Mouse (Mus musculus): ENCODE measurements around the gene Pou2f2.

Gene Pou2f2

DNA sequence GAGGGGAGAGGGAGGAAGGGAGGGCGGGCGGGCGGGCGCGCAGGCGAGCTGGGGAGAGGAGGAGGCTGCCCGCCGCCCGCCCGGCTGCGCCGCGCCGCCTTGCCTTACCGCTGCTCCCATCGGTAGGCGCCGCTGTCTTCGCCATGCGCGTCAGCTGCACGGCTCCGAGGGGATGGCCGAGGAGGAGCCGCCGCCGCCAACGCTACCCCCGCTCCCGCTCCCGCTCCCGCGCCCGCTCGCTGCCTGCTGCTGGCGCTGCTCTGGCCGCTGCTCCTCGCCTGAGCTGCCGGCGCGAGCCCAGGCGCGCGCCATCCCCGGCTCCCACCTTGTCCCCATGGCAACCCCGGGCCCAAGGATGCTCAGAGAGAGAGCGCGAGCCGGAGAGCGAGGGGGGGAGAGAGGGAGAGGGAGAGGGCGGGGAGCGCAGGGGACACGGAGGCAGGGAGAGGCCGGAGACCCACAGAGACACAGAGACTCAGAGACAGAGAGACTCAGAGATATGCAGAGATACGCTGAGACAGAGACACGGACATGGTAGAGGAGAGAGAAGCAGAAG, at the start of gene Pou2f2:
TSS of gene Pou2f2 (minus strand) at position 121 of the 556 bp plus-strand sequence.
- in situ Hi-C loops (cut with MboI; ENCODE audit: low pct_unique_long_range_greater_than_20kb in 1 of 2, low sequenced_read_pairs in 2 of 2, unreplicated experiment in 1 of 2) = loop anchor here (5.0 to 10.0 kb wide), 2 partner anchors 45 to 52 kb away; no protein-coding TSS in a partner anchor

DNA sequence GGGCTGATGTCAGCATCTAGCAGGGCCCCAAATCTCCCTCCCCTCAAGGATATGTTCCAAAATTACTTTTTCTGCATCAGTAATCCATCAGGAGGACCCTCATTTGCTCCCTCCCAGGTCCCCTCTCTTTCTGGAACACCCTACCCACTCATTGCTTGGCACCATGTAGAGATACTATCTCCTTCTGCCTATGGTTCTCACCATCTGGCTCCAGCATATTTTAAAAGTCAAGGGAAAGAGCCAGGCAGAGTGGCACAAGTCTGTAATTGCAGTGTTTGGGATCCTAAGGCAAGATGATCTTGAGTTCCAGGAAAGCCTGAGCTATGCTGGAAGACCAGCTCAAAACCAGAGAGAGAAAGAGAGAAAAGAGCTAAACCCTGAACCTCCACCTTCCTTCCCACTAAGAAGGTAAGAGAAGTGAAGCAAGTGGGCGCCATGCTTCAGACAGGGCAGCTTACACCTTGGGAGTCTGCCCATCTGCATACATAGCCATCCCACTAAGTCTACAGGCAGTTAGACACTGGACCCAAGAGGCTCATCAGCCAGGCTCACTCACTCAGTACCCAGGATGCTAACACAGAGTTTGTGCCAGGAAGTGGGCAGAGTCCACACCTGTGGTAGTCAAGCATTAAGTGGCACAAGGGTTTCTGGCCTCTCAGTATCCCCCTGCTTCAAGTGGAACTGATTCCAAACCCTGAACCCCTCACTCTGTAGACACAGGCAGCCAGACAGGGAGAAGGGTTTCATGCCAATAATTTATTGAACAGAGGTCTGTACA, 48.2 kb upstream of the Pou2f2 start:
- in situ Hi-C loops (cut with MboI; ENCODE audit: low pct_unique_long_range_greater_than_20kb in 1 of 2, low sequenced_read_pairs in 2 of 2, unreplicated experiment in 1 of 2) = no loop called here

DNA sequence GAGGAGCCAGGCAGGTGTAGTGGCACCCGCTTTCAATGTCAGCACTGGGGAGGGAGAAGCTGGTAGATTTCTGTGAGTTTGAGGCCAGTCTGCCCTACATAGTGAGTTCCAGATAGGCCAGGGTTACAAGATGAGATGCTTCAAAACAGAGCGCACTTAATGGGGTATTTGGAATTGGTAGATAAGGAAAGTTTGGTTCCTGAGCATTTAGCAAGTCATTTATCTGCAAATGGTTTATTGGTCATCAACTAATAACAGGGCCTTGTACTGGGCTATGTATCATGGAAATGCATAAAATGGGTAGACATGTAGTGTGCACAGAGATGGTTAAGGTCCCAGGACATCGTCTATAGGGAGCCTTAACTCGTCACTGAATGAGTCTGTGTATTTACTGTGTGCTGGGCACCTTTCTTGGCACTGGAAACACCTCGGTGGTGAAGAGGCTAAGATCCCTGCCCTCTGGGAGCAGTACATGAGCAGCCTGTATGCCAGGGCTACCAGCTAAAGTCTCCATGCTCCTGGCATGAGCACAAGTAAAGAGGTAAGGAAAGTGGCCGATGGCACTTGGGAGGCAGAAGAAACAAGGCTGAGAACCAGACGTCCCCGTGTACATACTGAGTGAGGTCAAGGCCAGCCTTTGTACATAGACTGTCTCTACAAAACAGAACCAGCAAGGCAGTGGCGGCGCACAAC, 42.9 kb upstream of the Pou2f2 start:
- in situ Hi-C loops (cut with MboI; ENCODE audit: low pct_unique_long_range_greater_than_20kb in 1 of 2, low sequenced_read_pairs in 2 of 2, unreplicated experiment in 1 of 2) = no loop called here

DNA sequence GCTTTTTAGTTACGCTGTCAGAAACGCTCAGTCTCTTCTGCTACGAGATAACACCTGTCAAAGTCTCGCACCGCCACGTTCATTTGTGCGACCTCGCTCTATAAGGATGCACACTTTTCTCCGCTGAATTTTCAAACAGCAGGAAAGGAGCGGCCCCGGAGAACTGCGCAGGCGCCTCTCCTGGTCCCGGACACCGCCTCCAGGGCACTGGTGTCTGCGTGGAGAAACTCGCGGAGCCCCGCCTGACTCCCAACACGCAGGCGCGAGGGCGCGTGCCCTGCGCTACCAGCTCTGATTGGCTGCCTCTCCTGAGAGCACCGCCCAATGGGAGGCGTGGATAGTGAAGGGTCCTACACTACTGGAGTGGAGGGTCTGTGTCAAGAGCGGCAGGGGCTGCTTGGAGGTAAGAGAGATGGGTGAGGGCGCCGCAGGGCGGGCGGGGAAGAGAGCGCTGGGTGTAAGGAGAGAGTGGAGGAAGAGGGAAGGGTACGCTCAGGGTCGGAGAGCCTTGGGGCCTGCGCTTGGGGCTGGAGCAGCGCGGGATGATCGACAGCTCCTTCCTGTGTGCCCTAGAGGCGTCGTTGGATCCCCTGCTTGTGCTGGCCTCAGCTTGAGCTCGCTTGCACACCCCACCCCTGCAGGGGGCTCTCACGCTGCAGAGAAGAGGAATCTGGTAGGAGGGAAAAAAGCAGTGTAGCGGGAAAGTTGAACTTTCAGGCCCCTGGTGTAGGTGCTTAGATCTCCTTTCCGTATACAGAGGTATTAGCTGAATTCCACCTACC, 41.8 kb upstream of the Pou2f2 start, which contains the start of gene Zfp526:
TSS of gene Zfp526 (plus strand) at position 324 of the 782 bp plus-strand sequence.
- in situ Hi-C loops (cut with MboI; ENCODE audit: low pct_unique_long_range_greater_than_20kb in 1 of 2, low sequenced_read_pairs in 2 of 2, unreplicated experiment in 1 of 2) = no loop called here

DNA sequence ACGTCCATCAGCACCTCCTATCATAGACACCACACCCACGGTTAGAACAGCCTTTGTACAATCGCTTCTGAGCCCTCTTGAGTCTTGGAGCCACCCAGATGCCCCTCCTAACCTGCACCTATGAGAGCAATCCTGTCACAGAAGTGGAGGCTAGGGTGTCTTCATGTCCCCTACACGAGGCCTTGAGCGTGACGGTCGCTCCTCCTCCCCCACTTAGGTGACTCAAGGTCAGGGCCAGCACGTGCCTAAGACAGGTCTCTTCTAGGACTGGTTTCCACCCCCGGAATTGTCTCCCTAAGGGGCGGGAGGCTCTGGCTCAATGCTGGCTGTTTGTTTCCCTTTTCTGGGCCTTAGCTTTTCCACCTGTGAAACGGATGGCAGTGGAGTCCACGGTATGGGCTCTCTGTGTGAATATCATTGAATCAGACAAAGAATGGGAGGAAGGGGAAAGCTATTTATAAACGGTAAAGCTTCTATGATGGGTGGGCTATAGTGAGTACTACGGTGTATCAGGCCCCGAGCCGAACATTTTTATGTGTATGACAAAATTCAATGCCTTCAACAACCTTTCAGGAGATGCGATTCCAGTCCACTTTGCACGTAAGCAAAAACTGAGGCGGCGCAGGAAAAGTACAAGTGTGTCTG, 41.1 kb upstream of the Pou2f2 start, which contains the start of gene Dedd2:
TSS of gene Dedd2 (minus strand) at position 159 of the 645 bp plus-strand sequence.
- in situ Hi-C loops (cut with MboI; ENCODE audit: low pct_unique_long_range_greater_than_20kb in 1 of 2, low sequenced_read_pairs in 2 of 2, unreplicated experiment in 1 of 2) = no loop called here

DNA sequence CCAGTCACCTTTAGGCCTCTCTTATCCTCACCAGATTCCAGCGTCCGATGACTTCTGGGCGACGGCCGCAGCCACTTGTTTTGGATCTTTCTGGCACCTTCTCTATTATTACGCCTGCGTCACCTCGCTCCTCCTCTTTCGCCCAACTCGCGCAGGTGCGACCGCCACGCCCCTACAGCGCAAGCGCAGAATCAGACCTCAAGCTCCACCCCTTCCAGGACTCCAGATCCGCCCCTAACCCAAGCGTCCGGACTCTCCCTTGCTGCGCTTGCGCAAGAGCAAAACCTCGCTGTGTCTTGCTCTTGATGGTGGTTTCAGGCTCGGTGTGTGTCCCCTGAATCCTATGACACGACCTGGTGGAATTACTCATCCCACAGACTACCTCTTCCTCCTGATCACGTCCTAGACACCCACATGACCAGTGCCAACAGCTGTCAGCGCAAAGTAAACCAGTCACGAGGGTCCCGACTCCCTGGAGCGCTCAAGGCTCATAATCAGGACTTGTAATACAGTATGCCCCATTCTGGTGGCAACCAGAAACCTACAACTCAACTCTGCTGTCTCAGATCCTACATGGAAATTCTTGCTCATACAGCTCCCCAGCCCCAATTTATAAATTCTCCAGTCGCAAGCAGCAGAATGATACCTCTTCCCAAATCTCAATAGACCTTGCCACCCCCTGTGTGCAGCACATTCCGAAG, 40.4 kb upstream of the Pou2f2 start:
- in situ Hi-C loops (cut with MboI; ENCODE audit: low pct_unique_long_range_greater_than_20kb in 1 of 2, low sequenced_read_pairs in 2 of 2, unreplicated experiment in 1 of 2) = no loop called here

DNA sequence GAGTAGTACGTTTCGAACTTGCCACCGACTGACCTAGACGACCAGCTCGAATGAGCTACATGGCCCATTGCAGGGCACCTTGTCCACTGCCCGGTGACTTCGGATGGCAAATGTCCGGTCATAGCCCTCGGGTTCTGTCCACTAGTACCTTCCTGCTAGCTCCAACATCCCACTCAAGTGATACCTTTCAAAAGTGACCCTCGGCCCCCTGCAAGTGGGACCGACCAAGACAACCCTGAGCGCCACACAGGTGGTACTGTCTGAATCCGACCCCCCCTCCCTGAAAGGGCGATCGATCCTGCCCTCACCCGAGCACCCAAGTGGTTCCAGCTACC, 39.9 kb upstream of the Pou2f2 start:
- in situ Hi-C loops (cut with MboI; ENCODE audit: low pct_unique_long_range_greater_than_20kb in 1 of 2, low sequenced_read_pairs in 2 of 2, unreplicated experiment in 1 of 2) = no loop called here

DNA sequence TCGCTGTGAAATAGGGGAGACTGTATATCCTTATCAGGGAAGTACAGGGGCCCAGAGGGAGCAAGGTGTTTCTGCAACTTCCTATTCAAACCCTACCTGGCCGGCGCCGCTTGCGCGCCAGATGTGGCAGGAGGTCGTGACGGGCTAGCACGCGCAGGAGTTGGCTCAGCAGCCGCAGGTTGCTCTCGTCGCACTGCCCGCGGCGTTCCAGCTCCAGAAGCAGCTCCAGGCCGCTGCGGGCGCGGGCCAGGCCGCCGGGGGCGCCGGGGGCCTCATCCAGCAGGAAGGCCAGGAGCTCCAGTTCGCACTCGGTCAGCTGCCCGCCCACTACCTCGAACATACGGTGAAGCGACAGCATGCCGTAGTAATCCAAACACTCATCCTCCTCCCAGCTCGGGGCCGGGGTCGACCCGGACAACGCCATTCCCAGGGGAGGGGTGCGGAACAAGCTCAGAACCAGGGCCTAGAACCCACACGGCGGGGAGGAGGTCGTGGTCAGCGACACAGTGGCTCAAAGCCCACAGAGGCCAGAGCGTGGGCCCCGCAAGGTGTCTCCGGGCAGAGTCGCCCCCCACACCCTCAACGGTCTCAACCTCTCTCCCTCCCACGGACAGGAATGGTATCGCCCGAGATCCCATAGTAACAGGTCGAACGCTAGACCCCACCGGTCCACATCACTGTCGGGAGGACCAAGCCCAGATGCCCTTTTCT, 39.3 kb upstream of the Pou2f2 start:
- in situ Hi-C loops (cut with MboI; ENCODE audit: low pct_unique_long_range_greater_than_20kb in 1 of 2, low sequenced_read_pairs in 2 of 2, unreplicated experiment in 1 of 2) = no loop called here

DNA sequence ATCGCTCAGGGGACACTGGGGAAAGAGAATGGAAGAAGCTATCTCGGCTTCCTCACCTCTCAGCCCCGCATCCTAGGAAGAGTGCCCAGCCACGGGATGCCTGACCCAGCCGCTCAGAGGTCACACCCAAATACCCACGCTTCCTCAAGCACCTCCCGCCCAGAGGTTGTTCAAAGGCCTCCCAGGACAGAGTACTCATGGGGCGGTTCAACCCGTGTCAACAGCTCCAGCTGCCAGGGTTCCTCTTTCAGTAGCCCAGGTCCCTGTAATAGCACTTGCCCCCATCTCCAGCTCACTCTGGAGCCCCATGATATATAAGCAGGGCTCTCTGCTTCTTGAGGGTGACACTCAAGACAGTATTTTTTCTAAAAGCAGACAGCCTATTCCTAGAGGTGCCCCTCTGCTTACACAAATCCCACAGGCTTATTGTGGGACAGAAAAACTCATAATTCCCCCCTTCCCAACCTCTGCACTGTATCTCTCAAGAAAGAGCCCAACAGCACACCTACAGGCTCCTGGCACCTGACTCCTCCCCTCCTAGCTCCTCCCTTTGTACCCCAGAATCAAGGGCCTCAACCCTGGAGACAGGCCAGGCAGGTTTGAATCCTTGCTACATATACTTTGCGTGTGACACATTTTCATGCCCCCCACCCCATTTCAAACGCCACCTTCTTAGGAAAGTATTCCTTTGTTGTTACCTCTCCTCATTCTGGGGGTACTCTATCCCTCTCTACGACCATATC, 38.3 kb upstream of the Pou2f2 start:
- in situ Hi-C loops (cut with MboI; ENCODE audit: low pct_unique_long_range_greater_than_20kb in 1 of 2, low sequenced_read_pairs in 2 of 2, unreplicated experiment in 1 of 2) = no loop called here

DNA sequence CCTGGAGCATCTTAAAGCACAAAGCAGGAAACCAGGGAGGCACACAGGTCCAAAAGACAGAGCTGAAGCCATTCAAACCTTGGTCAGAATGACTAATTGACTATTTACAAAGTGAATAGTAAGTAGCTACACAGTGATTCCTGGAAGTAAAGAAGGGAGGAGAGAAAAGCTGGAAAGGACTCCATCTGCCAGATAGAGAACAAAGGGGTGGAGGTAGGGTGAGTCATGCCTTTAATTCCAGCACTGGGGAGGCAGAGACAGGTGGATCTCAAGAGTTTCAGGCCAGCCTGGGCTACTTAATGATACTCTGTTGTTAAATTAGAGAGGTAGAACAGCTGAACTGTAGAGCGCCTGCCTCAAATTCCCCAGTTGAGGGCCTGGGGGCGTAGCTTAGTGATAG, 34.6 kb upstream of the Pou2f2 start:
- in situ Hi-C loops (cut with MboI; ENCODE audit: low pct_unique_long_range_greater_than_20kb in 1 of 2, low sequenced_read_pairs in 2 of 2, unreplicated experiment in 1 of 2) = no loop called here

DNA sequence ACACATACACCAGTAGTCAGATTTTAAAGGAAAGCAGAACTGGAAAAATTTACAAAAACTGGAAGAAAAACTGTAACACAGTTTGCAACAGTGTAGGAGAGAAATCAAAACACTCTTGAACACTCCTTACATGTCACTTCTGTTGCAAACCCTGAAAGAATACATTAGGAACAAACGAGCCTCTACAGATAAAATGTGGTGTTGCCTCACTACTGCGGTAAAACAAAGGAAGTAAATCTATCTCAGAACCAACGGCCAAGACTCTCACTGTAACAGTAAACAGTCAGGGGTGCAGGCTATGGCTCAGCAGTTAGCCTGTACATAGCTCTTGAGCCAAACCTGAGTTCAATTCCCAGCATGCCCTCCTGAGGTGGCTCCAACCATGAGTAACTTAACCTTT, 33.6 kb upstream of the Pou2f2 start:
- in situ Hi-C loops (cut with MboI; ENCODE audit: low pct_unique_long_range_greater_than_20kb in 1 of 2, low sequenced_read_pairs in 2 of 2, unreplicated experiment in 1 of 2) = no loop called here

DNA sequence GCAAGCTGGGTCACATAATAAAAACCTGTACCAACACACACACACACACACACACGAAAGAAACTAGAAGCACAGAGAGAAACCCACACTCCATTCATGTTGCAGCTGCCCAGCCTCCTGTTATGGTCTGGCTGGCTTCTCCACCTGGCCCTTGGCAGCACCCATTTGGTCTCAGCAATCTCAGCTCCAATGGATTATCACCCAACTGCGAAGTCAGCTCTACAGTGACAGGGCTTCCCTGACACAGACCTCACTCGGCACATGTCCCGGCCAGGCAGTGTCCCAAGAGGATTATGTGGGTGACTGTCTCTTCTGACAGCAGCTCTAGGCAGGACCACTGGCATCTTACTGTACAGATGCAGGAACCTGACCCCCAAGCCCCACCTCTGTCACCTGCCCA, 31.0 kb upstream of the Pou2f2 start:
- in situ Hi-C loops (cut with MboI; ENCODE audit: low pct_unique_long_range_greater_than_20kb in 1 of 2, low sequenced_read_pairs in 2 of 2, unreplicated experiment in 1 of 2) = no loop called here

DNA sequence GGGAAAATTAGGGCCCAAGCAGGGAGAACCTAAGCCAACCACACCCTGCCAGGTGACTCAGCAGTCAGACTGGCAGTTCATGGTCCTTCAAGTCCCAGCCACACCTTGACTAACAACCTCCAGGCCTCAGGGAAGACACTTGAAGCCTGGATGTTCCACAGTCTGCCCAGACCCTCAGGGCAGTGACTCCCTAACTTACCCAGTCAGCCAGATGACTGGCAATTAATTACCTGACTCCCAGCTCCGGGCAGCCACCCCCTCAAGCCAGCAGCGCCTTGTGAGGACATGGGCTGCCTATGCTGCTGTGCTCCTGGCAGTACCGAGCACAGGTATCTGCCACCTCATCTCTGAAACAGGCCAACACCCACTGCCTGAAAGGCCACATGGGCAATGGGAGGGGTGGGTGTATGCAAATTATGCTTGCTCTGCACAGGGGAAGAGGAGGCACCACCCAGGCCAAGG, 29.7 kb upstream of the Pou2f2 start:
- in situ Hi-C loops (cut with MboI; ENCODE audit: low pct_unique_long_range_greater_than_20kb in 1 of 2, low sequenced_read_pairs in 2 of 2, unreplicated experiment in 1 of 2) = no loop called here

DNA sequence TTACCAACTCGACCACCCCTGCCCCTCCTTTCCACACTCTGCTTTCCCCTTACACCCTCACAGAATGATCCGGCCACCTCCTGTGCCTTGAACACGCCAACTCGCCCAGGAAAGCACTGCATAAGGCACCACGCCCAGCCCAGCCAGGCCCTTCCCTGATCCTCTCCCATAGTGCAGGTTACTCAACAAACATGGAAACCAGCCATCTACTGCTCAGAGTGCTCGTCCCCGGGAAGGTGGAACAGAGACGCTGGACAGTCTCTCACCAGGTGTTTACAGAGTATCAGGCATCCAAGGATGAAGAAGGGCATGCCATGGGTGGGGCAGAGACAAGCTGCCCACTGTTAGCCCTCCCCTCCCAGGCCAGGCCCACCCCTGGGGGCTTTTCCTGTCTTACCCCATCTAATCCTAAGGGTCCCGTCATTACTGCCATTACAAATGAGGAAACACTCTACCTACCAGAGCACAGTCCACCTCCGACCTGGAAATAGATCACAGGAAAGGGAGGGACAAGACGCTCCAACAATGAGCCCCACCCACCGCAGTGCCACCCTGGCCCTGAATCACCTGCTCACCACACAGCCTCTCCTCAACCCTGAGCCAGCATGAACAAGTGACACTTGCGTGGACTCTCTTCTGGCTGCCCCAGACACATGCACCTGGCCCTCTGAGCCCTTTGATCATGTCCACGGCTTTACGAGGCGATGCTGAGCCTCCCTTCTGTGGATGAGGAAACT, 26.7 kb upstream of the Pou2f2 start:
- in situ Hi-C loops (cut with MboI; ENCODE audit: low pct_unique_long_range_greater_than_20kb in 1 of 2, low sequenced_read_pairs in 2 of 2, unreplicated experiment in 1 of 2) = no loop called here

DNA sequence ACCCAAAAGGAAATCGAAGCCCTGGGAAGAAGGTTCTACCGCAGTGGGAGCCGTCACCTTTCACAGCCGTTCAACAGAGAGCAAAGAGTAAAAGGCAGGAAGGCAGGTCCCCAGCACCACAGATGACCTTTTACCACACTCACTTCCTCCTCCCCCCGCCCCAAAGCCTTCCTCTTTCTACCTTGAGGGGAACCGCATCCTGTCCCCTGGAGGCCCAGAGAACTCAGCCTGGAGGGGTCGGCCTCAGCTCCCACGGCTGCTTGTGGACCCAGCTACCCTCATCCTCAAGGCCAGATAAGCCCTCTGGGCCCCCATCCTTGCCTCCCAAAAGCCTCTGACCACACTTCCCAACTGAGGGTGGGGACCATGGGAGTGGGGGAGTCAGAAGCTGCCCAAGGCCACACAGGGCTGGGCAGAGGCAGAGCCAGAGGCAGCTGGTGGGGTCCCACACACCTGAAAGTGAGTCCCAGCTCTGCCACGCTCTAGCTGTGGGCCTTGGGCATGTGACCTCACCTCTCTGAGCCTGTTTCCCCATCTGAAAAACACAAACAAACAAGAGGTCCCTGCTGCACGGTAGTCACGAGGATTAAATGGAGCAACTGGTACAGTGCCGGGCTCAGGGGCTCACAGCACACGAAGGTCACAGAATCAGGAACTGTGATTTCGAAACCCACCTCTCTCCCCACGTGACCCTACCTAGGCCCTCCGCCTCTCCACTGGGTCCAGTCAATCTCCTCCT, 26.0 kb upstream of the Pou2f2 start:
- in situ Hi-C loops (cut with MboI; ENCODE audit: low pct_unique_long_range_greater_than_20kb in 1 of 2, low sequenced_read_pairs in 2 of 2, unreplicated experiment in 1 of 2) = no loop called here

All from mouse embryonic stem cell (cell line).